Mouse (Mus musculus): ENCODE results near the gene Srpk3. TPM values are rescaled to one million over a fixed set of nuclear protein-coding genes. Genes with fewer than 3 reads are reported as not detected.

Srpk3 gene
- polyA plus RNA-seq, 1 experiment from 2014 or later: 1.2 TPM

DNA sequence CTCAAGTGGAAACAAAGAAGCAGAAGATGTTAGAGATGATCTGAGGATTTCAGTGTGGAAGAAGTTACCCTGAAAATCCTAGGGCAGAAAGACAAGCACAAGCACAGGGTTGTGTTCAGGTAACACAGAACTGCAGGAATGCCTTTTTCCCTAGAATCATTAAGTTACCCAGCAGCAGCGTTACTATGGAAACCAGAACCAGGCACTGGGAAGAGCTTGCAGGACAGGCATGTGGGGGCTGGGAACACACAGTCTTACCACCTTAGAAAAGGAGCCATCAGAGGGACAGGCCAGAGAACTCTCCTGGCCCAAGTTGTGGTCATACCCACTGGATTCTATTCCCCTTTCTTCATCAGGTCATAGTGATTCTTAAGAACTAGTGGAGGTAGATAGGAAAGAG lies 31.6 kb downstream of the Srpk3 start:
- no peak for TF ChIP-seq CTCF (IDR thresholded peaks at IDR 0.05; ENCODE audit: low read depth)

DNA sequence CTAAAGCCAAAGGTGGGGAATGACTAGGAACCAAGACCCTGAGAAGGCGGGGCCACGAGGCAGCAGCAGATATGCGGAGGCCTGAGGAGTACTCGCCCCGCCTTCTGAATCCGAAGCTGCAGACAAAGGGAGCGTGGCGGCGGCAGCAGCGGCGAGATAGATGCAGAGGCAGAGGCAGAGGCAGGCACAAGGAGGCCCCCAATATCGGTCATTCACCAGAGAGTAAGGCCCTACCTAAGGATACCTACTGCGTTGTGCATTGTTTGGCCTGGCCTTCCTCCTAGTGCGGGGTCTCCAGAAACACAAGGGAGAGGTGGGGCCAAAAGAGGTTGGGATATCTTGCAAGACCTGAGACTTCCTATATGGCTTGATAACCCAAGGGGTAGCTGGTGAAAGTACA lies 40.9 kb downstream of the Srpk3 start:
- H3K4me3 ChIP-seq (ENCODE audit: low read depth, low read length): peak overlapping the region; percentile 23; the same call in 1 of the 2 replicates
- H3K9me3 ChIP-seq (ENCODE audit: low read depth, low read length): no peaks in the 10 kb centered on the region
- peak; percentile 51 for DNase-seq
- peak; percentile 44; the same call in 1 of the 2 replicates for ATAC-seq (ENCODE audit: insufficient read depth)
- no peak for TF ChIP-seq CTCF (IDR thresholded peaks at IDR 0.05; ENCODE audit: low read depth)
- H3K9ac ChIP-seq: peak overlapping the region; percentile 46; the same call in 1 of the 2 replicates
- no peaks in the 10 kb centered on the region for H3K27me3 ChIP-seq (ENCODE audit: insufficient read depth, low read length)
- H3K4me1 ChIP-seq (ENCODE audit: insufficient read depth): no peaks in the 10 kb centered on the region
- H3K27ac ChIP-seq (ENCODE audit: low read depth): no peak overlapping the region
- 12% methylated on average over 14 of the region's 14 CpGs for WGBS
- H3K36me3 ChIP-seq (ENCODE audit: insufficient read depth): no peaks in the 10 kb centered on the region
- H3K4me2 ChIP-seq: peak overlapping the region; percentile 51

More for the DNA sequence above, 31.6 kb downstream of the Srpk3 start:
- no peak overlapping the region for H3K9ac ChIP-seq
- H3K27me3 ChIP-seq (ENCODE audit: insufficient read depth, low read length): no peaks in the 10 kb centered on the region
- H3K4me3 ChIP-seq (ENCODE audit: low read depth, low read length): no peak overlapping the region
- 69% methylated on average over 1 of the region's 1 CpGs for WGBS
- H3K4me2 ChIP-seq: no peak overlapping the region
- H3K27ac ChIP-seq (ENCODE audit: low read depth): no peak overlapping the region
- no peaks in the 10 kb centered on the region for H3K9me3 ChIP-seq (ENCODE audit: low read depth, low read length)
- DNase-seq: no peak
- H3K36me3 ChIP-seq (ENCODE audit: insufficient read depth): no peaks in the 10 kb centered on the region
- no peaks in the 10 kb centered on the region for H3K4me1 ChIP-seq (ENCODE audit: insufficient read depth)
- ATAC-seq (ENCODE audit: insufficient read depth): no peak

DNA sequence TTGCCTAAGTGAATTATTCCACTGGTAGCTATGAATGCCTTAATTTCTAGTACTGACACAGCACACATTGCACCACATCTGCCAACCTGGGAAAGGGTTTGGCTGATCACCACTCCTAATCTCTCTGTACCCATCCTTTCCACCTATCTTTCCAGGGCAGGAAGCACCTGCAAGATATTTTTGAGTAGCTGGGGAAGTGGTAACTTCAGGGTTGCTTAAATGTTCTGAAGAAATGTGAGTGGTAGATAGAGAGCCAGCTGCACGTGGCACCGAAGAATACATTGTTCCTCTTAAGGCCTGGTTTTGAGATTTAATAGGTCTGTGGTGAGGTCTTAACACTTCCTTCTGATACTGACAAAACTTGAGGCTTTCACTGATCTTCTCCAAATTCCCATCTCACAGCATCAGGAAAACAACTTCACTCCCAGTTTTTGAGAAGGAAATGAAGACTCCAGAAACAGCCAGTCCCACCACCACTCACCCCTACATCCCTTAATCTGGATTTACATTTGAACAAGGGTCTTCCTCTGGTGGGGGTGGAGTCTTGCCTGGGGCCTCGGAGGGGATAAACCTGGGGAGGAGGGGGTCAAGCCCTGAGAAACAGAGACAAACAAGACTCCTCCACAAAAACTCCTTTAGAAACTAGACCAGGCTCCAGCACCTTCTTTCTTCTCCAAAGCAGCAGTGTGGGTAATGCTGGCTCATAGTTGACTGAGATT lies 42.5 kb downstream of the Srpk3 start:
- ATAC-seq (ENCODE audit: insufficient read depth) (no peak), DNase-seq (no peak)
- H3K4me1 ChIP-seq (ENCODE audit: insufficient read depth): no peaks in the 10 kb centered on the region
- H3K36me3 ChIP-seq (ENCODE audit: insufficient read depth): no peaks in the 10 kb centered on the region
- no peaks in the 10 kb centered on the region for H3K9me3 ChIP-seq (ENCODE audit: low read depth, low read length)
- H3K4me2 ChIP-seq: no peak overlapping the region
- WGBS: 61% methylated on average over 3 of the region's 3 CpGs
- H3K4me3 ChIP-seq (ENCODE audit: low read depth, low read length): no peak overlapping the region
- no peaks in the 10 kb centered on the region for H3K27me3 ChIP-seq (ENCODE audit: insufficient read depth, low read length)
- H3K27ac ChIP-seq (ENCODE audit: low read depth): no peak overlapping the region
- H3K9ac ChIP-seq: no peak overlapping the region
- TF ChIP-seq CTCF (IDR thresholded peaks at IDR 0.05; ENCODE audit: low read depth): no peak

DNA sequence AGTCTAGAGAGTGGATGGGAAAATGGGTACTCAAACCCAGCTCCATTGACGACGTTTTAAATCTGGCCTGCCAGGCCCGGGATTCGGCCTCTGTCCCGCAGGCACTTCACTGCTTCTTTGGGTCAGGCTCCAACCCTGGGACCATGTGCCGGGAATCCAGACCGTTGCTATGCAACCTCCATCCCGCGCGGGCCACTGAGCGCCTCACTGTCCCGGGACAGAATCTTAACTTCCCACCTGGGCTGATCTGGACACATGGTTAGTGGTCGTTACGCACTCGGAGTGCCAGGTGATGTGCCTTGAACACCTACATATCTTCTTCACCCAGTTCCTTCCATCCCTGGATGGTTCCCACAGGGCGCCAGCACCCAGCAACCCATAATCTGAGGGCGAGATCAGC lies 49.5 kb downstream of the Srpk3 start:
- WGBS: 16% methylated on average over 17 of the region's 17 CpGs
- peak; percentile 11 for DNase-seq

DNA sequence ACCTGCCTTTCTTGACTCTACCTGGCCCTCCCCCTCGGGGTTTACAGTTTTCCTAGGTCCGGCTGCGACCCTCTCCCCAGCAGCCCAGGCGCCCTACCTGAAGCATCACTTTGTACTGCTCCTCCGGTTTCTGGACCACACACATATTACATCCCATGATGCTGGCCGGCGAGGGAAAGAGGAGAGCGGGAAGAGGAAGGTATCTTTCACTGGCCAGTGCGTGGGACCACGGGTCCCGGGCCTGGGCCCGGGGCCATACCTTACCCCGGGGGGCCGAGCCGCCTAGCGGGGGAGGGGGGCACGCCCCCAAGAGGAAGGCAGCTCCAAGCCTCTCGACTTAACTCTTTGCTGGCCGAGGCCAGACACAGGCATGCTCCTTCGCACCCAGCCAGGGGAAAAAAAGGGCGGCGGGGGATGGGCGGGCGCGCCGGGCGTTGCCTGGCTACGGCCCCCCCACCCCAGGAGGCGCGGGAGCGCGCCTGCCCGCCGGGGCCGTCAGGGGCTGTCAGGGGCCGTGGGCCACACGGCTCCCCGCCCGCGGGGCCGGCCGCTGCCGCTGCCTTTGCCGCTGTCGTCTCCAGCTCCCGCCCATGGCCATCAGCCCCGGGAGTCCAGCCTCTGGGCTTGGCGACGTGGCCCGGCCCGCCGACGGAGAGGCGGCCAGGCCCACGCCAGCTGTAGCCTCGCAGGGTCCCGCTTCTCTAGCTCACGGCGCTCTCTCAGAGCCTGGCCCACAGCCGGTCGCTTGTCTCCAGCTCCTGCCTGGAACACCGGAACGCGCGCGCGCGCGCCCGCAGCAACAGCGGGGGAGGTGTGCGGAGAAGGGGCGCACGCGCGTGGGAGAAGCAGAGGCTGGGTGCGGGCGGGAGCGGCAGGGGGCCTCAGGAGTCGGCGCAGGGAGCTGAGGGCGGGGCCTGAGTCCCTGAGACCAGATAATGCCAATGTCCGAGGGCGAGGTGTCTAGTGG lies 50.3 kb downstream of the Srpk3 start, which contains the start of gene Pdzd4:
Gene Pdzd4, minus strand, starts transcription at position 785 of the 967 bp plus-strand sequence.
- 8% methylated on average over 66 of the region's 84 CpGs for WGBS
- ATAC-seq (ENCODE audit: insufficient read depth) (peak; percentile 87), DNase-seq (peak; percentile 80)
- Histone ChIP-seq H3K36me3 (ENCODE audit: insufficient read depth) (no peaks in the 10 kb centered on the region), H3K27me3 (ENCODE audit: insufficient read depth, low read length) (peaks cover 9% of the 10 kb centered on the region; the same call in 1 of the 2 replicates), H3K27ac (ENCODE audit: low read depth) (no peak within 1 kb of the TSS), H3K4me3 (ENCODE audit: low read depth, low read length) (peak within 1 kb of the TSS; percentile 57), H3K9me3 (ENCODE audit: low read depth, low read length) (no peaks in the 10 kb centered on the region), H3K4me1 (ENCODE audit: insufficient read depth) (no peaks in the 10 kb centered on the region), H3K9ac (peak within 1 kb of the TSS; percentile 61), H3K4me2 (peak within 1 kb of the TSS; percentile 71)
- no peak for TF ChIP-seq CTCF (IDR thresholded peaks at IDR 0.05; ENCODE audit: low read depth)

More for the DNA sequence above, 49.5 kb downstream of the Srpk3 start:
- Histone ChIP-seq H3K4me3 (ENCODE audit: low read depth, low read length) (peak overlapping the region; percentile 57), H3K36me3 (ENCODE audit: insufficient read depth) (no peaks in the 10 kb centered on the region), H3K9me3 (ENCODE audit: low read depth, low read length) (no peaks in the 10 kb centered on the region), H3K9ac (no peak overlapping the region; the same call in 1 of the 2 replicates), H3K4me1 (ENCODE audit: insufficient read depth) (no peaks in the 10 kb centered on the region), H3K27ac (ENCODE audit: low read depth) (no peak overlapping the region), H3K27me3 (ENCODE audit: insufficient read depth, low read length) (peaks cover 9% of the 10 kb centered on the region; the same call in 1 of the 2 replicates), H3K4me2 (peak overlapping the region; percentile 71)
- peak; percentile 53; the same call in 1 of the 2 replicates for ATAC-seq (ENCODE audit: insufficient read depth)
- TF ChIP-seq CTCF (IDR thresholded peaks at IDR 0.05; ENCODE audit: low read depth): no peak

Other genes with a start within 250 kb of the Srpk3 start
- gene Dusp9, start 135.0 kb upstream of the Srpk3 start, polyA plus RNA-seq (2014; fragmentation: Nextera tagmentation; extraction: Ambion mirVana): 4.1 and 6.6 TPM in 2 replicates
- gene Pnck, start 114.3 kb upstream of the Srpk3 start, polyA plus RNA-seq (2014; fragmentation: Nextera tagmentation; extraction: Ambion mirVana): 12.0 and 14.0 TPM in 2 replicates
- gene Slc6a8, start 101.3 kb upstream of the Srpk3 start, polyA plus RNA-seq (2014; fragmentation: Nextera tagmentation; extraction: Ambion mirVana): 7.4 and 10.6 TPM in 2 replicates
- 235 and 244 TPM in 2 replicates for gene Bcap31, start 58.2 kb upstream of the Srpk3 start, polyA plus RNA-seq (2014; fragmentation: Nextera tagmentation; extraction: Ambion mirVana)
- gene Abcd1, start 57.8 kb upstream of the Srpk3 start, polyA plus RNA-seq (2014; fragmentation: Nextera tagmentation; extraction: Ambion mirVana): 15.5 and 15.6 TPM in 2 replicates
- gene Plxnb3, start 17.3 kb upstream of the Srpk3 start, polyA plus RNA-seq (2014; fragmentation: Nextera tagmentation; extraction: Ambion mirVana): 0.32 and 0.42 TPM in 2 replicates
- gene Idh3g, start 12.5 kb downstream of the Srpk3 start, polyA plus RNA-seq (2014; fragmentation: Nextera tagmentation; extraction: Ambion mirVana): 210 and 219 TPM in 2 replicates
- gene Ssr4, start 12.6 kb downstream of the Srpk3 start, polyA plus RNA-seq (2014; fragmentation: Nextera tagmentation; extraction: Ambion mirVana): 187 and 199 TPM in 2 replicates
- 0.99 and 1.3 TPM in 2 replicates for gene Pdzd4, start 50.6 kb downstream of the Srpk3 start, polyA plus RNA-seq (2014; fragmentation: Nextera tagmentation; extraction: Ambion mirVana)
- gene Avpr2, start 117.7 kb downstream of the Srpk3 start, polyA plus RNA-seq (2014; fragmentation: Nextera tagmentation; extraction: Ambion mirVana): not detected in 2 replicates
- 1.5 and 2.8 TPM in 2 replicates for gene L1cam, start 121.7 kb downstream of the Srpk3 start, polyA plus RNA-seq (2014; fragmentation: Nextera tagmentation; extraction: Ambion mirVana)
- 2.6 TPM in 2 replicates for gene Arhgap4, start 147.5 kb downstream of the Srpk3 start, polyA plus RNA-seq (2014; fragmentation: Nextera tagmentation; extraction: Ambion mirVana)
- gene Naa10, start 147.5 kb downstream of the Srpk3 start, polyA plus RNA-seq (2014; fragmentation: Nextera tagmentation; extraction: Ambion mirVana): 137 and 146 TPM in 2 replicates
- 28.9 and 33.6 TPM in 2 replicates for gene Renbp, start 156.4 kb downstream of the Srpk3 start, polyA plus RNA-seq (2014; fragmentation: Nextera tagmentation; extraction: Ambion mirVana)
- gene Hcfc1, start 192.0 kb downstream of the Srpk3 start, polyA plus RNA-seq (2014; fragmentation: Nextera tagmentation; extraction: Ambion mirVana): 73.6 and 81.3 TPM in 2 replicates
- gene Irak1, start 249.5 kb downstream of the Srpk3 start, polyA plus RNA-seq (2014; fragmentation: Nextera tagmentation; extraction: Ambion mirVana): 68.3 and 70.0 TPM in 2 replicates